Mouse (Mus musculus): ENCODE results near the gene Pycr2. TPM values are rescaled to one million over a fixed set of nuclear protein-coding genes. Genes with fewer than 3 reads are reported as not detected.

Gene Pycr2
- polyA plus RNA-seq, 1 experiment from 2014 or later, result 56.5 TPM

DNA sequence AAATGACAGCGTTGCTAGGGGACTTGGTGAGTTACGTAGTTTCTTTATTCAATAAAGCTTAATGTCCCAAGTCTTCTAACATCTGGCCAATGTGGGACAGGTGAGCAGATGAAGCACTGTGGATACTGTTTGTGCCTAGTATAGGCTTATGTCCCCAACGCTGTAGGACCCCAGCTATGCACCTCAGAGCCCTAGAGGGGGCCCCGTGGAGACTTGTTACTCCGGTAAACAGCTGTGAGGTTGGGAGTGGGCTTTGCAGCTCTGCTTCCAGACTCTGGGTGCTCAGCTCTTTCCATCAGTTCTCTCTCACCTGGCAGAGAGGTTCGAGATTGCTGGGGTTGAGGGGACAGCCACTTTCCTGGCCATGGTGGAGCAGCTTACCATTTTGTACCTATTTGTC, 1.2 kb downstream of the Pycr2 start:
- Histone ChIP-seq H3K9ac (peak overlapping the region; percentile 95), H3K9me3 (no peaks in the 10 kb centered on the region), H3K36me3 (peaks cover 36% of the 10 kb centered on the region), H3K27ac (replicated peaks) (no peak overlapping the region), H3K4me1 (peaks cover 20% of the 10 kb centered on the region), H3K4me3 (peak overlapping the region; percentile 94), H3K4me2 (peak overlapping the region; percentile 96), H3K27me3 (replicated peaks) (no peaks in the 10 kb centered on the region)
- no peak for ATAC-seq (ENCODE audit: extremely low read depth, insufficient number of reproducible peaks, low FRiP score, low TSS enrichment)
- WGBS, result 59% methylated on average over 6 of the region's 6 CpGs

DNA sequence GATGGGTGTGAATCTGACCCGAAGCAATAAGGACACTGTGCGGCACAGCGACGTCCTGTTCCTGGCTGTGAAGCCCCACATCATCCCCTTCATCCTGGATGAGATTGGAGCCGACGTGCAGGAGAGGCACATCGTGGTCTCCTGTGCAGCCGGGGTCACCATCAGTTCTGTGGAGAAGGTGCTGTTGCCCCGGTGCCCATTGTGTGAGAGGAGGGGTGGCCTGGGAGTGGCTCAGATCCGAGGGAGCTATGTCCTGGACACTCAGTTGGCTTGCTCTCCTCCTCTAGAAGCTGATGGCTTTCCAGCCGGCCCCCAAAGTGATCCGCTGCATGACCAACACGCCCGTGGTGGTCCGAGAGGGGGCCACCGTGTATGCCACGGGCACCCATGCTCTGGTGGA, 1.8 kb downstream of the Pycr2 start:
- Histone ChIP-seq H3K4me2 (peak overlapping the region; percentile 96), H3K9ac (peak overlapping the region; percentile 95), H3K4me3 (peak overlapping the region; percentile 94), H3K27me3 (replicated peaks) (no peaks in the 10 kb centered on the region), H3K9me3 (no peaks in the 10 kb centered on the region), H3K27ac (replicated peaks) (no peak overlapping the region), H3K36me3 (peaks cover 36% of the 10 kb centered on the region), H3K4me1 (peaks cover 20% of the 10 kb centered on the region)
- WGBS, result 88% methylated on average over 17 of the region's 17 CpGs
- no peak for ATAC-seq (ENCODE audit: extremely low read depth, insufficient number of reproducible peaks, low FRiP score, low TSS enrichment)

DNA sequence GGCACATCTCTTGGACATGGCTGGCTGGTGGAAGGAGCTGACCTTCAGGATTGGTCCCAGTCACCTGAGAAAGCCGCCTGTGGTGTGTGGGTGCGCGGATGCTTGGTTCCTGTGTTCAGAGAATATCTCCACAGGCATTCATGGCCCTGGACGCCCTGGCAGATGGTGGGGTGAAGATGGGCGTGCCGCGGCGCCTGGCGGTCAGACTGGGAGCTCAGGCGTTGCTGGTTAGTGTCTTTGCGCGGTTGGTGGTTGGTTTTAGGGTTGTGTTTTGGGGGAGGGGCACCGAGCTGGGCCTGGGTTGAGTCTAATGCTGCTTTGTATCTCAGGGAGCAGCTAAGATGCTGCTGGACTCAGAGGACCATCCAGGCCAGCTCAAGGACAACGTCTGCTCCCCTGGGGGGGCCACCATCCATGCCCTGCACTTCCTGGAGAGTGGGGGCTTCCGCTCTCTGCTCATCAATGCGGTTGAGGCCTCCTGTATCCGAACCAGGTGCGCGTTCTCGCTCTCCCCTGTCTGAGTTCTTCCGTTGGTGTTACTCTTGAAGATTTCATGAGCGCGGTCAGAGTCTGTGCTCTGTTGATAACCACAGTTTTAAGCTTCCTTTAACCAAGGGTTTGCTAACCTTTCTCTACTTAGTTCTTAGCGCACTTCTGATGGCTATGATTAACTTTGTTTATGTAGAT, 2.5 kb downstream of the Pycr2 start:
- WGBS, result 85% methylated on average over 24 of the region's 24 CpGs
- peak overlapping the region; percentile 96 for H3K4me2 ChIP-seq
- ATAC-seq (ENCODE audit: extremely low read depth, insufficient number of reproducible peaks, low FRiP score, low TSS enrichment), result no peak

DNA sequence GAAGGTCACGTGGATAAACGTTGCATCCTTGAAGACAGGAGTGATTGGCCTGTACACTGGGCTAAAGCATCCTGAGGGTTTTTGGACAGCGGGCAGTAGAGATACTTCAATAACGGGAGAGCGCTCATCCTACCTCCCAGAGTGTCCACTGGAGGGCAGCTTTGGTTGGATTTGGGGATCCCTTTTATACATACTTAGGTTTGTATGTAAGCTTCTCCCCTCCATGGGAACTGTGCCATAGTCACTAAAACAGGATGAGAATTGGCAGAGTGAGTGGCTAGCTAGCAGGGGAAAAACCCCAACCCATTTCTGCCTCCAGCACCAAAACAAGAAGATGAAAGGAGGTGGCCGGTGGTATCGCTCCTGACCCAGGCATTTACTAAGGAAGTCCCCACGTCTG, 7.0 kb downstream of the Pycr2 start:
- Histone ChIP-seq H3K36me3 (peaks cover 29% of the 10 kb centered on the region), H3K9me3 (no peaks in the 10 kb centered on the region), H3K4me3 (no peak overlapping the region), H3K9ac (no peak overlapping the region), H3K27me3 (replicated peaks) (peaks cover 6% of the 10 kb centered on the region; the same call in 1 of the 2 replicates), H3K4me2 (peak overlapping the region; percentile 51), H3K4me1 (peaks cover 15% of the 10 kb centered on the region), H3K27ac (replicated peaks) (no peak overlapping the region)
- 39% methylated on average over 8 of the region's 8 CpGs for WGBS
- ATAC-seq (ENCODE audit: extremely low read depth, insufficient number of reproducible peaks, low FRiP score, low TSS enrichment), result no peak

More for the DNA sequence above, 2.5 kb downstream of the Pycr2 start:
- no peaks in the 10 kb centered on the region for H3K27me3 ChIP-seq (replicated peaks)
- H3K27ac ChIP-seq (replicated peaks), result no peak overlapping the region
- peaks cover 23% of the 10 kb centered on the region for H3K4me1 ChIP-seq
- H3K4me3 ChIP-seq, result peak overlapping the region; percentile 94
- peaks cover 36% of the 10 kb centered on the region for H3K36me3 ChIP-seq
- H3K9me3 ChIP-seq, result no peaks in the 10 kb centered on the region
- H3K9ac ChIP-seq, result no peak overlapping the region

DNA sequence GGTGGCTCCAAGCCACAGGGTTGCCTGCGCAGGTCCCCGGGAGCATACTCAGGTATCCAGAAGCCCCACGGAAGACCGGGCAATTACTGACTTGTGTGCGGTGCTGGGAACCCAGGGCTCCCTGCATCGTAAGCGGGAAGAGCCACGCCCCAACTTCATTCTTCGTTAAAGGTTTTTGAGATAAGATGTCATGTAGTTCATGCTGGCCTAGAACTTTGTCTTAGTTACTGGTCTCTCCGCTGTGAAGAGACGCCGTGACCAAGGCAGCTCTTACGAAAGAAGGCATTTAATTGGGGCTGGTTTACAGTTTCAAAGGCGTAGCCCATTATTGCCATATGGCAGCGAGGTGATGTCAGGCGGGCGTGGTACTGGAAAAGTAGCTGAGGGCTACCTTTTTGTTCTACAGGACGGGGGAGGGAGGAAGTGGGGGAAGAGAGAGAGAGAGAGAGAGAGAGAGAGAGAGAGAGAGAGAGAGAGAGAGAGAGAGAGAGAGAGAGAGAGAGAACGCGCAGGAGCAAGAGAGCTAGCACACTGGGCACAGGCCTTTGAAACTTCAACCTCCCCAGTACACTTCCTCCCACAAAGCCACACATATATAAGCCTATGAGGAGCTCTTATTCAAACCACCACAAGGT, 7.7 kb downstream of the Pycr2 start:
- ATAC-seq (ENCODE audit: extremely low read depth, insufficient number of reproducible peaks, low FRiP score, low TSS enrichment), result no peak
- H3K4me3 ChIP-seq, result no peak overlapping the region

DNA sequence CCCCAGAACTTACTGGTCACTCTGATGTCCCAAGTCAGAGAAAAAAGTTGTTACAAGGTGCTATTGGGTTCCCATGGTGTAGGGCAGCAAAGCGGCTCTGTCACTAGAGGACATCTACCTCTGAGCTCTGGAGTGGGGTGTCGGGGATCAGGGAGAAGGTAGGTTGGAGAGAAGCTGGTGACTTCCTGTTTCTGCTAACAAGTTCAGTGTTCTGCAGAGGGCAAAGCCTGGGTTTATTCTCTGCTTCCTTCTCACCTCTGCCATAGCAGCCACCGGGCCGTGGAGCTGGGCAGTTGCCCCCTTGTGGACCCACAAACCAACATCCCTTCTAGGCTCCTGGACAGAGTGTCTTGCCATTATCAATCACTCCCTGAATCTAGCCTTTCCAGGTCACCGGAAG, 8.7 kb downstream of the Pycr2 start:
- no peak overlapping the region for H3K4me3 ChIP-seq
- peaks cover 13% of the 10 kb centered on the region for H3K36me3 ChIP-seq
- no peak overlapping the region for H3K9ac ChIP-seq
- ATAC-seq (ENCODE audit: extremely low read depth, insufficient number of reproducible peaks, low FRiP score, low TSS enrichment), result no peak
- H3K4me1 ChIP-seq, result peaks cover 15% of the 10 kb centered on the region
- no peaks in the 10 kb centered on the region for H3K9me3 ChIP-seq
- no peak overlapping the region for H3K4me2 ChIP-seq
- H3K27me3 ChIP-seq (replicated peaks), result peaks cover 6% of the 10 kb centered on the region; the same call in 1 of the 2 replicates
- H3K27ac ChIP-seq (replicated peaks), result no peak overlapping the region
- 78% methylated on average over 5 of the region's 5 CpGs for WGBS

More for the DNA sequence above, 7.7 kb downstream of the Pycr2 start:
- H3K36me3 ChIP-seq, result peaks cover 23% of the 10 kb centered on the region
- peaks cover 6% of the 10 kb centered on the region; the same call in 1 of the 2 replicates for H3K27me3 ChIP-seq (replicated peaks)
- H3K4me2 ChIP-seq, result peak overlapping the region; percentile 51
- H3K9ac ChIP-seq, result no peak overlapping the region
- no peak overlapping the region for H3K27ac ChIP-seq (replicated peaks)
- 44% methylated on average over 20 of the region's 20 CpGs for WGBS
- H3K9me3 ChIP-seq, result no peaks in the 10 kb centered on the region
- H3K4me1 ChIP-seq, result peaks cover 15% of the 10 kb centered on the region

DNA sequence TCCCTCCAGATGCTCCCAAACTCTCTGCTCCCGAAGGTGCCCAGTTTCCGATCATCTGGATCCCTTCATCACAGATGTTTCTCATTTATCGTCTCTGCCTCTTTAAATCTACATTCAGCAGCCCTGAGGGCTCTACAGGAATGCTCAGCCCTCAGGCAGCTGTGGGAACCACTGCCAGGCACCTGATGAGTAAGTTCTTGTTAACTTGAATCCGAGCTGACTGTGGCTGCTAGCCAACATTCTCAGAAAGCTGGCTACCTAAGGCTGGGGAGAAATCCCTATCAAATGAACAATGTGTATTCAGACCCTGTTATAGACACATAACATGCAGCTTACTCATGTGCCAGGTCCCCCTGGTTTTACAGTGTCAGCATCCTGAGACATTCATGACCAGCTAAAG, 9.7 kb downstream of the Pycr2 start:
- Histone ChIP-seq H3K36me3 (peaks cover 3% of the 10 kb centered on the region; the same call in 1 of the 2 replicates), H3K9me3 (no peaks in the 10 kb centered on the region), H3K4me1 (peaks cover 16% of the 10 kb centered on the region), H3K27me3 (replicated peaks) (peaks cover 6% of the 10 kb centered on the region; the same call in 1 of the 2 replicates), H3K27ac (replicated peaks) (peak overlapping the region; percentile 38; the same call in 1 of the 2 replicates), H3K9ac (no peak overlapping the region), H3K4me3 (no peak overlapping the region), H3K4me2 (no peak overlapping the region)
- WGBS, result 40% methylated on average over 4 of the region's 4 CpGs
- peak; percentile 21; the same call in 1 of the 2 replicates for ATAC-seq (ENCODE audit: extremely low read depth, insufficient number of reproducible peaks, low FRiP score, low TSS enrichment)

DNA sequence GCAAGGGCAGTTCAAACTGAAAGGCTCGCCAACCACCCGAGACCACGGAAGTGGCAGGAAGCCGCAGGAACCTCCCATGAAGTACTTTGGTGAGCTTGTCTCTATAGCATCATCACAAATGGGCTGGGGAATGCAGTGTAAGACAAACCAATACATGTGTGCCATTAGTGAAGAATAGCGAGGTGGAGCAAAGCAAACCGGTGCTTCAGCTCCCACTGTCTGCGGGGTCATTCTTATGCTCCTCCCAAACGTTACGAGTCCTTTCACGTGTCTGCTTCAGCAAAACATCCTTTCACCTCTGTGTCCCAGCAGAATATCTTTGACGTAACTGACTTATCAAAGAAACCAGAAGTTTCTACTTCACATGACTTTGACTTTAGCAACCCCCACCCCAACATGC, 12.3 kb downstream of the Pycr2 start:
- no peak overlapping the region for H3K9ac ChIP-seq
- H3K4me3 ChIP-seq, result no peak overlapping the region
- H3K4me1 ChIP-seq, result peaks cover 21% of the 10 kb centered on the region
- no peak overlapping the region for H3K4me2 ChIP-seq
- 87% methylated on average over 11 of the region's 11 CpGs for WGBS
- H3K9me3 ChIP-seq, result no peaks in the 10 kb centered on the region
- H3K36me3 ChIP-seq, result no peaks in the 10 kb centered on the region
- H3K27me3 ChIP-seq (replicated peaks), result peaks cover 6% of the 10 kb centered on the region; the same call in 1 of the 2 replicates
- no peak overlapping the region for H3K27ac ChIP-seq (replicated peaks)
- no peak for ATAC-seq (ENCODE audit: extremely low read depth, insufficient number of reproducible peaks, low FRiP score, low TSS enrichment)

DNA sequence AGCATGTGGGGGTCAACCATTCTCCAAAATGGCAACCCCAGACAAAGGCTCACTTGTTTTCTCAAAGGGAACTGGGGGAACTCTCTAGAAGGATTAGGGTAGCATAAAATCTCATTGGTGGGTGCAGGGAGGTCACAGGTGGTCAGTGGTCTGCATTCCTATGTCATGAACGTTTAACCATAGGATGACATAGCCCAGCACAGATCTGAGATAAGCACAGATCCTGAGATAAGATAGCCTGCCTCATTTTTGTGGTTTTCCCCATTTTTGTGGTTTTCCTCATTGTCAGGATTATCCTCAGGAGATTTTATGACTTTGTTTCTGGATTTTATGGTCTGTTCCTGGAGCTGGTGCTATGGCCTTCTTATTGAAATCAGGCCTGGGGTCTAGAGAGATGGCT, 13.0 kb downstream of the Pycr2 start:
- Histone ChIP-seq H3K4me2 (no peak overlapping the region), H3K9me3 (no peaks in the 10 kb centered on the region), H3K4me3 (no peak overlapping the region), H3K9ac (no peak overlapping the region), H3K27ac (replicated peaks) (no peak overlapping the region), H3K27me3 (replicated peaks) (peaks cover 6% of the 10 kb centered on the region; the same call in 1 of the 2 replicates), H3K4me1 (peaks cover 18% of the 10 kb centered on the region), H3K36me3 (no peaks in the 10 kb centered on the region)
- 36% methylated on average over 1 of the region's 1 CpGs for WGBS
- no peak for ATAC-seq (ENCODE audit: extremely low read depth, insufficient number of reproducible peaks, low FRiP score, low TSS enrichment)

DNA sequence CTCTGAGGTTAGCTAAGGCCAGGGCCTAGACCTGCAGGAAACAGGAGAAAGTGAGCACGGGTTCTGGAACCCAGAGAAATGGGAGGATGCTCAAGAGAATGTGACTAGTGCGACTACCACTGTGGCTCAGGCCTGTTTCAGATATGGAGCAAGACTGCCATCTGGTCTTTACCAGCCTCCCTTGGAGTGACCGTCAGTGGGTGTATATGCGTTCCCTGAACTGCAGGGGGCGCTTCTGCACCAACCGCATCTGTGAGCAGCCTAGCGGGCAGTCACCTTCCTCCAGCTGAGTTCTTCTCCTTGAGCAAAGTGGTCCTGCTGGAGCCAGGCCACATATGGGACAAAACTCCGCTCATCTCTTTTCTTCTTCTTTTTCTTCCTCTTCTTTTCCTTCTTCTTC, 15.6 kb downstream of the Pycr2 start:
- 0 out of 2 replicates have a peak, but pooled peaks cover 7% of the 10 kb centered on the region for H3K4me1 ChIP-seq
- H3K27me3 ChIP-seq (replicated peaks), result peaks cover 6% of the 10 kb centered on the region; the same call in 1 of the 2 replicates
- H3K4me3 ChIP-seq, result no peak overlapping the region
- 36% methylated on average over 8 of the region's 8 CpGs for WGBS
- H3K9me3 ChIP-seq, result no peaks in the 10 kb centered on the region
- H3K4me2 ChIP-seq, result no peak overlapping the region
- no peaks in the 10 kb centered on the region for H3K36me3 ChIP-seq
- no peak overlapping the region for H3K9ac ChIP-seq
- no peak for ATAC-seq (ENCODE audit: extremely low read depth, insufficient number of reproducible peaks, low FRiP score, low TSS enrichment)
- no peak overlapping the region for H3K27ac ChIP-seq (replicated peaks)

DNA sequence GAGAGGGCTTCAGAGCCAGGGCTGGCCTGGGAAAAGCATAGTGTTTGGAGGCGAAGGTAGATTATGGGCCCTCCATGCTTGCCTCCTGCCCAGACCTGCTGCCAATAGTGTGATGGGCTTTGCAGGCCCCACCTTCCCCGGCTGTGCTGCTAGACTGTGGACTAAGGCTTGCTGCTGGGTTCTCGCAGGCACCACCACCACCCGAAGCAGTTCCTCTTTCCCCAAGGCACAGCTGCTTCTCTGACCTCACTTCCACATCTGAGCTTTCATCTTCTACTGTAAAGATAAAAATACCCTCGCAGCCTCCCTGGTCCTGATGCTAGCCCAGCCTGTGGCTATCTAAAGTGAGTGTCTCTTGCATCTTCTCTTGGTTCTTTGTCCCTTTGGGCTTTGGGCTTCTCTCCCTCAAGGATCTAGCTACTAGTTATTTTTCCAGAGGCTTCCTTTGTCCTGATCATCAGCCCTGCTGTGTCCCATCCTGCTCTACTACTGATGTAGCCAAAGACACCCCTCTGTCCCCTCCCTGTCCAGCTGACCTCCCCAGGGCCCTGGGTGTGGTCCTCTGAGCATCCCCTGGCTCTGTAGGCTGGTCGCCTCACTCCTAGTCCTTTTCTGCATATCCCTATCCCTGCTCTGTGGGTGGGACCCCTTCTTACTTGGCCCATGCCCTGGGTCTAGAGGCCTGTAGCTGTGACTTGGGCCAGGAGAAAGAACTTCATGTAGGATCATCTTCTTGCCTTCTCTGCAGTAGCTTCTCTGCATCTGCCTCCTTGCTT, 18.4 kb downstream of the Pycr2 start:
- H3K4me2 ChIP-seq, result no peak overlapping the region
- H3K27ac ChIP-seq (replicated peaks), result no peak overlapping the region
- H3K4me3 ChIP-seq, result no peak overlapping the region
- no peak overlapping the region for H3K9ac ChIP-seq
- no peaks in the 10 kb centered on the region for H3K36me3 ChIP-seq
- WGBS, result 59% methylated on average over 6 of the region's 6 CpGs
- no peak for ATAC-seq (ENCODE audit: extremely low read depth, insufficient number of reproducible peaks, low FRiP score, low TSS enrichment)
- no peaks in the 10 kb centered on the region for H3K27me3 ChIP-seq (replicated peaks)
- H3K4me1 ChIP-seq, result 0 out of 2 replicates have a peak, but pooled peaks cover 7% of the 10 kb centered on the region
- H3K9me3 ChIP-seq, result no peaks in the 10 kb centered on the region

Measured in heart, embryonic 13.5 days (tissue).